Mouse (Mus musculus): Measurements from ENCODE around the gene Ddc. TPM values are rescaled to one million over a fixed set of nuclear protein-coding genes. Genes with fewer than 3 reads are reported as not detected.

The Ddc gene
- polyA plus RNA-seq, 1 experiment: 0.48 TPM

- Histone ChIP-seq H3ac (ENCODE audit: control insufficient read depth, insufficient read length, low read depth) (no peak overlapping the region), H3K36me3 (ENCODE audit: control insufficient read depth, insufficient read depth) (no peaks in the 10 kb centered on the region), H3K4me3 (ENCODE audit: insufficient read depth, poor library complexity, severe bottlenecking) (no peak overlapping the region), H3K79me3 (ENCODE audit: low read depth) (no peaks in the 10 kb centered on the region), H3K79me2 (ENCODE audit: control insufficient read depth, insufficient read depth) (no peaks in the 10 kb centered on the region), H3K27me3 (ENCODE audit: control insufficient read depth, insufficient read depth, insufficient read length) (no peaks in the 10 kb centered on the region)
- no peak for TF ChIP-seq CTCF (IDR thresholded peaks at IDR 0.05; ENCODE audit: control insufficient read depth, insufficient read depth, insufficient read length)
- no peak for TF ChIP-seq MYOD1 (IDR thresholded peaks at IDR 0.05; ENCODE audit: control insufficient read depth, insufficient read length, low read depth)
- no peak for TF ChIP-seq MAX (IDR thresholded peaks at IDR 0.05)
- no peak for TF ChIP-seq CEBPB (IDR thresholded peaks at IDR 0.05; ENCODE audit: low read depth)
- no peak for TF ChIP-seq USF1 (IDR thresholded peaks at IDR 0.05; ENCODE audit: low read depth)
- no peak for TF ChIP-seq FOSL1 (IDR thresholded peaks at IDR 0.05; ENCODE audit: insufficient read depth, low read length, poor library complexity, severe bottlenecking)
- no peak for TF ChIP-seq MYOG (IDR thresholded peaks at IDR 0.05; ENCODE audit: control insufficient read depth, extremely low read depth, insufficient read length)
These were observed 65.2 kb downstream of the Ddc start for GRCm38 (mm10) chr11:11832755-11833084.

GRCm38 (mm10) chr11:11831940-11832754 is 65.8 kb downstream of the Ddc start:
- Histone ChIP-seq H3K4me3 (ENCODE audit: insufficient read depth, poor library complexity, severe bottlenecking) (no peak overlapping the region), H3K79me3 (ENCODE audit: low read depth) (no peaks in the 10 kb centered on the region)
- TF ChIP-seq MAX (IDR thresholded peaks at IDR 0.05) (no peak), USF1 (IDR thresholded peaks at IDR 0.05; ENCODE audit: low read depth) (no peak), MYOG (IDR thresholded peaks at IDR 0.05; ENCODE audit: control insufficient read depth, extremely low read depth, insufficient read length) (no peak), MYOD1 (IDR thresholded peaks at IDR 0.05; ENCODE audit: control insufficient read depth, insufficient read length, low read depth) (no peak), CTCF (IDR thresholded peaks at IDR 0.05; ENCODE audit: control insufficient read depth, insufficient read depth, insufficient read length) (no peak), FOSL1 (IDR thresholded peaks at IDR 0.05; ENCODE audit: insufficient read depth, low read length, poor library complexity, severe bottlenecking) (no peak), CEBPB (IDR thresholded peaks at IDR 0.05; ENCODE audit: low read depth) (no peak)

DNA sequence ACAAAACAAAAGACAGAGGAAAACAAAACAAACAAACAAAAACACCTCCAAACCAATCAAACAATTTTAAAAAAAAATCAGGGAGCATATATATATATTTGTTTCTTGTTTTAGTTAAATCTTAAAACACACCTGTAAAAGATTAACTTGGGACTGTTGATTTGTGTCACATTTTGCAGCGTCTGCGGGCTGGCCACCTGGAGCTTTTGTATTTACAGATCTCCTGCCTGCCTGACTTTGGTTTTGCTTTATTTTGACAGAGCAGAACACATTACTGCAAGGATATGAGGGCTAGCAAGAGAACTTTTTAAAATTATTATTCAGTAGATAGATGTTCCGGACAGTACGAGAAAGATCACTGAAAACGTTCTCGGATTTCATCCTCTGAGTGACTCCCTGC is 66.4 kb downstream of the Ddc start:
- no peaks in the 10 kb centered on the region for H3K27me3 ChIP-seq (ENCODE audit: control insufficient read depth, insufficient read depth, insufficient read length)
- H3K4me3 ChIP-seq (ENCODE audit: insufficient read depth, poor library complexity, severe bottlenecking): no peak overlapping the region
- H3ac ChIP-seq (ENCODE audit: control insufficient read depth, insufficient read length, low read depth): no peak overlapping the region
- H3K36me3 ChIP-seq (ENCODE audit: control insufficient read depth, insufficient read depth): no peaks in the 10 kb centered on the region
- H3K79me2 ChIP-seq (ENCODE audit: control insufficient read depth, insufficient read depth): no peaks in the 10 kb centered on the region
- H3K79me3 ChIP-seq (ENCODE audit: low read depth): no peaks in the 10 kb centered on the region
- no peak for TF ChIP-seq CTCF (IDR thresholded peaks at IDR 0.05; ENCODE audit: control insufficient read depth, insufficient read depth, insufficient read length)
- no peak for TF ChIP-seq CEBPB (IDR thresholded peaks at IDR 0.05; ENCODE audit: low read depth)
- TF ChIP-seq USF1 (IDR thresholded peaks at IDR 0.05; ENCODE audit: low read depth): no peak
- no peak for TF ChIP-seq MYOD1 (IDR thresholded peaks at IDR 0.05; ENCODE audit: control insufficient read depth, insufficient read length, low read depth)
- TF ChIP-seq FOSL1 (IDR thresholded peaks at IDR 0.05; ENCODE audit: insufficient read depth, low read length, poor library complexity, severe bottlenecking): no peak
- no peak for TF ChIP-seq MAX (IDR thresholded peaks at IDR 0.05)
- no peak for TF ChIP-seq MYOG (IDR thresholded peaks at IDR 0.05; ENCODE audit: control insufficient read depth, extremely low read depth, insufficient read length)

More at GRCm38 (mm10) chr11:11831940-11832754, 65.8 kb downstream of the Ddc start:
- Histone ChIP-seq H3K36me3 (ENCODE audit: control insufficient read depth, insufficient read depth) (no peaks in the 10 kb centered on the region), H3K27me3 (ENCODE audit: control insufficient read depth, insufficient read depth, insufficient read length) (no peaks in the 10 kb centered on the region), H3K79me2 (ENCODE audit: control insufficient read depth, insufficient read depth) (no peaks in the 10 kb centered on the region), H3ac (ENCODE audit: control insufficient read depth, insufficient read length, low read depth) (no peak overlapping the region)

DNA sequence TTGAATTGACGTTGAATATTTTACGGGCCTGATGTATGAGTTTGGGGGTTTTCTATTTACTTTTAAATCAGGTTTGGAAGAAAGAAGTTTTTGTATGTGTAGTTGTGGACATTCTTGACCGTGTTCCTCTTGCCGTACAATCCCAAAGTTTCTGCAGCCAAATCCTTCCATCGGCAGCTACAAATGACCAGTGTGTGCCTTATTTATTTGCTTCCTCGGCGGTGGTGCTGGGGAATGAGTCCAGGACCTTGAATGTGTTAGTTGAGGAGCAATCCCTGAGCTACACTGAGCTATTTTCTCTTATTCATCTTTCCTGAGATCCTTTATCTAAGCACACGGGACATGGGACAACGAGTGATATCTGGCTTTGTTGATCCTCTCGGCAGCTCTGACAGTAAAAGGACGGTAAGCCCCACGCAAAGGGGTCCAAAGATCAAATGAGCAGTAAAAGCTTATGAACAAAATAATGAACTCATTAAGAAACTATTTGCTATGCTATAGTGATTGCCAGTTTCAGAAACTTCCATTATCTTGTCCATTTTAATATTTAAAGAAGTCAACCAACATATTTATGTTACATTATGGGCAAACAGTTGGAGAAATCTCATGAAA is 67.0 kb downstream of the Ddc start:
- no peak overlapping the region for H3ac ChIP-seq (ENCODE audit: control insufficient read depth, insufficient read length, low read depth)
- no peak for TF ChIP-seq CTCF (IDR thresholded peaks at IDR 0.05; ENCODE audit: control insufficient read depth, insufficient read depth, insufficient read length)
- no peak for TF ChIP-seq MAX (IDR thresholded peaks at IDR 0.05)
- no peak for TF ChIP-seq USF1 (IDR thresholded peaks at IDR 0.05; ENCODE audit: low read depth)
- TF ChIP-seq MYOG (IDR thresholded peaks at IDR 0.05; ENCODE audit: control insufficient read depth, extremely low read depth, insufficient read length): no peak
- TF ChIP-seq FOSL1 (IDR thresholded peaks at IDR 0.05; ENCODE audit: insufficient read depth, low read length, poor library complexity, severe bottlenecking): no peak
- TF ChIP-seq CEBPB (IDR thresholded peaks at IDR 0.05; ENCODE audit: low read depth): no peak
- no peak for TF ChIP-seq MYOD1 (IDR thresholded peaks at IDR 0.05; ENCODE audit: control insufficient read depth, insufficient read length, low read depth)
- no peaks in the 10 kb centered on the region for H3K27me3 ChIP-seq (ENCODE audit: control insufficient read depth, insufficient read depth, insufficient read length)

DNA sequence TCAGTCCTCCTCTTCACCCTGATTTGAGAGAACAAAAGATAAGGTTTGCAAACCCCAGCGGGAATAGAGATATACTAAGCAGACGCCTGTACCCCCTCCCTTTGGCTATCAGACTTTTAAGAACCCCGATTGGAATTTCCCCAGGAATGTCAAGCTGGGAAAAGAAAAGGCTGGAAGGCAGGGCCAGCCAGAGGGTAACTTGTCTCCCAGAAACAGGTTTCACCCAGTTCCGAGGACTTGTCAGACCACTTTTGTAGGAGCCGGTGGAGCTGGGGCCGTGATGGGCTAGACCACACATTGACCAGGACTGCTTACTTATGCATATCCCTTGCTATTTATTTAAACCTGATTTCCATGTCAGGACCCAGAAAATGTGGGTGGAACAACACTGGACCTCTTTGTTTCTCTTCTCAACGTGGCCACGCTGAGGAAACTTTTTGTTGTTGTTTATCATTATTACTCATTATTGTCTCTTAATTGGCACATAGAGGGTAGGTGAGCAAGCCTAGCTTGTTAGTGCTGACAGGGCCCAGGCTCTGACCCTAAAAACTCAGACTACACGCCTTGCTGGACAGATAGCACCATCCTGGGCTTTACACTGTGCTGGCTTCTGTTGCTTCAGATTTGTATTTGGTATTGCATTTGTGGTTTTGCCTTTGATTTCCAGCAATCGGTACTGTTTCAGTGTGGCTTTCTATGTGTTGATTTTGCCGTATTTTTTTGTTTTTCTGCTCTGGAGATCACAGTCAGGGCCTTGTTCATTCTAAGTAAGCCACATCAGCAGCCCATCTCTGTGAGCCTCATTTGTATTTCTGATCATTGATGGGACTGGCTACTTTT is 68.6 kb downstream of the Ddc start:
- H3K79me3 ChIP-seq (ENCODE audit: low read depth): no peaks in the 10 kb centered on the region
- no peaks in the 10 kb centered on the region for H3K79me2 ChIP-seq (ENCODE audit: control insufficient read depth, insufficient read depth)
- H3K27me3 ChIP-seq (ENCODE audit: control insufficient read depth, insufficient read depth, insufficient read length): no peaks in the 10 kb centered on the region
- no peak overlapping the region for H3ac ChIP-seq (ENCODE audit: control insufficient read depth, insufficient read length, low read depth)
- no peak overlapping the region for H3K4me3 ChIP-seq (ENCODE audit: insufficient read depth, poor library complexity, severe bottlenecking)
- no peak for TF ChIP-seq MYOD1 (IDR thresholded peaks at IDR 0.05; ENCODE audit: control insufficient read depth, insufficient read length, low read depth)
- no peak for TF ChIP-seq CTCF (IDR thresholded peaks at IDR 0.05; ENCODE audit: control insufficient read depth, insufficient read depth, insufficient read length)
- no peak for TF ChIP-seq MAX (IDR thresholded peaks at IDR 0.05)
- TF ChIP-seq FOSL1 (IDR thresholded peaks at IDR 0.05; ENCODE audit: insufficient read depth, low read length, poor library complexity, severe bottlenecking): no peak
- TF ChIP-seq MYOG (IDR thresholded peaks at IDR 0.05; ENCODE audit: control insufficient read depth, extremely low read depth, insufficient read length): no peak
- no peak for TF ChIP-seq USF1 (IDR thresholded peaks at IDR 0.05; ENCODE audit: low read depth)
- no peak for TF ChIP-seq CEBPB (IDR thresholded peaks at IDR 0.05; ENCODE audit: low read depth)
- no peaks in the 10 kb centered on the region for H3K36me3 ChIP-seq (ENCODE audit: control insufficient read depth, insufficient read depth)

More for the DNA sequence above, 67.0 kb downstream of the Ddc start:
- no peaks in the 10 kb centered on the region for H3K79me2 ChIP-seq (ENCODE audit: control insufficient read depth, insufficient read depth)
- no peak overlapping the region for H3K4me3 ChIP-seq (ENCODE audit: insufficient read depth, poor library complexity, severe bottlenecking)
- no peaks in the 10 kb centered on the region for H3K79me3 ChIP-seq (ENCODE audit: low read depth)
- H3K36me3 ChIP-seq (ENCODE audit: control insufficient read depth, insufficient read depth): no peaks in the 10 kb centered on the region
